Mouse (Mus musculus): Measurements from ENCODE around the gene Mien1.

The Mien1 gene

GRCm38 (mm10) chr11:98461109-98461720 is 22.4 kb upstream of the Mien1 start:
- in situ Hi-C loops (cut with MboI; ENCODE audit: unreplicated experiment in 2 of 2): loop anchor here (5.0 to 10.0 kb wide), 3 partner anchors 36 to 91 kb away; partner anchors contain the start of gene Zpbp2 (in 1 of the 2)

- in situ Hi-C loops (cut with MboI; ENCODE audit: unreplicated experiment in 2 of 2): loop anchor here (5.0 to 10.0 kb wide), 4 partner anchors 37 to 115 kb away; partner anchors contain the start of genes Zpbp2 (in 2 of the 2) and Ppp1r1b (in 1 of the 2)
Observed at GRCm38 (mm10) chr11:98459860-98460259, 21.1 kb upstream of the Mien1 start.

DNA sequence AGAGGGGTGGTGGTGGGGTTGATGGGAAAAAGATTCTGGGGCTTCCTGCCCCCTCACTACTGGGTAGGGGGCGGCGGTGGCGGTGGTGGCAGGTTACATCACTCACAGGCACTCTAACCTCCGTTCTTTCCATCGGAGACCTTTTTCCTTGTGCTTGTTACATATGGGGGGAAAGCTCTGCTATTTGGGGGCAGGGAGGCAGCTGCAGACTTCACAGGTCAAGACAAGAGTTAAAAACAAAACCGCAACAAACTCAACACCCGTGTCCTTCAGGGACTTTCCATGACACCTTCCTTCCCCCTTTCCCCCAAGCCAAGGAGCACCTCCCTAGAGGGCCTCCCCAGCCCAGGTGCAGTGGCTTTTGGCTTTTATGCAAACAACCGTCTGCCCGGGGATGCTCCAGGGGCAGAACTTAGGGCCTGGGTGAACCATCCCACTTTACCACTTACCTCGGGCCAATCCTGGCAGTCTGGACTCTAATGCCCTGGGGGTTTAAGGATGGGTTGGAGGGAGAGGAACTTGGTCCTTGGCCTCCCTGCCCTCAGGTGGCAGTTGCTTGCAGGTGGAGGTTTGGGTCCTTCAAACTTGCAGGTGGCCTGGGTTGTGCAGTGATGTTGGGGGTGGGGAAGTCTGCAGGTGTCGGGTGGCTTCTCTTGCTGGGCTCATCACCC is 20.4 kb upstream of the Mien1 start:
- in situ Hi-C loops (cut with MboI; ENCODE audit: unreplicated experiment in 2 of 2): loop anchor here in 1 of 2 experiments (5.0 to 10.0 kb wide), 2 partner anchors 93 to 114 kb away; partner anchors contain the start of genes Ppp1r1b and Zpbp2

- in situ Hi-C loops (cut with MboI; ENCODE audit: unreplicated experiment in 2 of 2): loop anchor here in 1 of 2 experiments (5.0 to 10.0 kb wide), 2 partner anchors 94 to 114 kb away; partner anchors contain the start of genes Ppp1r1b and Zpbp2
Observed at GRCm38 (mm10) chr11:98458121-98458990, 19.6 kb upstream of the Mien1 start.

DNA sequence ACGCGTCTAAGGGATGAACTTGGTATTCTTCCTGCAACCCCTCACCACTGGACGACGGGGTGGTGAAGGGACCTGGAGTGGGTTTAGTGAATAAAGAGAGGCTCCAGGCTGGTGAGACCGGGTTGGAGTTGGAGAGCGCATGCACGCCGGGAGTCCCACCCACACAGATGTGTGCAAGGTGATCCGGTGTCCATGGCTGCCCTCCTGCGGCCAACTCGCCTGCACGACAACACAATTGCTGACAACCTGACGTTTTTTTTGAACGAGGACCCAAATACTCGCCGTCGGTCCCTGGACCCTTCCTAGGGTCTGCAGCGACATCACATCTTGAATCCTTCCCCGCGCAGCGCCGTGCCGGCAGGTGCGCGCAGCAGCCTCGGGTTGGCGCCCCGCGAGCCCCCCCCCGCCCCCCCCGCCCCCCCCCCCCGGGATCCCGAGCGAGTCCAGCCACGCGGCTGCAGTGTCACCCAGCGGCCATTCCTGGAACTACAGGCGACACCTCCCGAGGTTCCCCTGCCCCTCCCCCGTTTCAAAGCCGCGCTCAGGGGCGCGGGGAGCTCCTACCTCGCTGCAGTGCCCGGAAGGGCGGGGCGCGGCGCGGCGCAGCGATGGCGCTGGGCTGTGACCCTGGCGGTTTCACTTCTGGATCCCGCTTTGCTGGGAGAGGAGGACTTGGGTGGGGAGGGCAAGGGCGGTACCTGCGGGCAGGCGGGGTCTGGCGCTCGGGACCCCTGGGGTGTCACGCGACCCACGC is 18.8 kb upstream of the Mien1 start:
- in situ Hi-C loops (cut with MboI; ENCODE audit: unreplicated experiment in 2 of 2): loop anchor here in 1 of 2 experiments (5.0 to 10.0 kb wide), 2 partner anchors 95 to 113 kb away; partner anchors contain the start of genes Ppp1r1b and Zpbp2

GRCm38 (mm10) chr11:98456945-98457344 is 18.2 kb upstream of the Mien1 start:
- in situ Hi-C loops (cut with MboI; ENCODE audit: unreplicated experiment in 2 of 2): loop anchor here in 1 of 2 experiments (5.0 to 10.0 kb wide), 2 partner anchors 95 to 112 kb away; partner anchors contain the start of genes Ppp1r1b and Zpbp2

GRCm38 (mm10) chr11:98456545-98456944 is 17.8 kb upstream of the Mien1 start:
- in situ Hi-C loops (cut with MboI; ENCODE audit: unreplicated experiment in 2 of 2): loop anchor here in 1 of 2 experiments (5.0 to 10.0 kb wide), 2 partner anchors 96 to 112 kb away; partner anchors contain the start of genes Ppp1r1b and Zpbp2

GRCm38 (mm10) chr11:98455484-98455883 is 16.7 kb upstream of the Mien1 start:
- in situ Hi-C loops (cut with MboI; ENCODE audit: unreplicated experiment in 2 of 2): loop anchor here in 1 of 2 experiments (5.0 to 10.0 kb wide), 2 partner anchors 97 to 111 kb away; partner anchors contain the start of genes Ppp1r1b and Zpbp2

DNA sequence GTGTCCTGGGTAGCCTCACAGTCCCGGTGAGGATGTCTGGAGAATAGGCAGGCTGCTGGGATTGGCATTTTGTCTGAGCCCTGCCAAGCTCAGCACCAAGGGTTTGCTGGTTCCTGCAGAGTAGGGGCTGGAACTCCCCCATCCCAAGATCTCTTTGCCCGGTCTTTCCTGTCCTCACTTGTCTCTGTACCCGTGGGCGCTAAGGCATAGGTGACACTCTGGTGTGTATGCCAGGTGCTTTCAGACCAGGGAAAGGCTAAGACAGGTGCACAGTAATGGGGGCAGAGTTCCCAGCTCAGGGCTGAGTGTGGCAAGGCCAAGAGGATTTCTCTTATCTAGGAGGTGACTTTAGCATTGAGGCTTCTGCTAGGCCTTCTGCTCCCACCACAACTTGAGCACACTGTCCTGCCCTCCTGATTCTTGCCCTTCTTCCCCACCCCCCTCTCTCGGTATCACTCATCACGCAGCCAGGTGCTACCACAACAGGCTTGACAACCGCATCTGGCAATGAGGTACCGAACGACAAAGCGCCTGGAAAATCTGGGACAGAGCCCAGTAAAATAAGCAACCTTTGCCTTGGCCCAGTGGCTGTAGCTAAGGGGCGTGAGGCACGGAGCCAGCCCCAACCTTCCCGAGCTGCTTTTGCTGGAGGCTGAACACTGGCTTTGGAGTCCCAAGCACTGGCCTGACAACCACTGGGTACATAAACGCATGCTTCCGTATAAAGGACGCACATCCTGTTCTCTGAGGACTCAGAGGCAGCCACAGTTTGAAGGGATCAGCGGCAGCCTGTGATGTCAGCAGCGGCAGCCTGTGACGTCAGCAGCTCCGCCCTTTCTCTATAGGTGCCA is 11.4 kb upstream of the Mien1 start:
- in situ Hi-C loops (cut with MboI; ENCODE audit: unreplicated experiment in 2 of 2): loop anchor here (5.0 to 10.0 kb wide), 5 partner anchors 105 to 185 kb away; partner anchors contain the start of genes Lrrc3c (in 2 of the 2) and Ppp1r1b (in 1 of the 2)

DNA sequence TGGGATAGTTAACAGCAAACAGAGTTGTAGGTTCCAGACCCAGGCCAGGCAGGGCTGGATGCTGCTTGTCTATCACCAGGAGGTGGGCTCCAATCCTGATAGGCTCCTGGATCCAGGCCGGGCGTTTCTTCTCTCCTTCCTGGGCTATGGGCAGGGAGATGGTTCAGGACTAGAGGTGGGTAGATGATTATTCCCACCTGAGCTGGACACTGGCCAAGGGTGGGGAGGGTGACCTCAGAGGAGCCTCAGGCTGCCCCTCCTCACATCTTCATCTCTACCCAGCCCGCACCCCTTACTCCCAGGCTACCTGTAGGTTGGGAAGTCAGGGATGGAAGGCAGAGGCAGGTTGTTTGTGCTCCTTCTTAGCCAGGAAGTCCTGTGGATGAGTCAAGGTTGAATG is 10.6 kb upstream of the Mien1 start:
- in situ Hi-C loops (cut with MboI; ENCODE audit: unreplicated experiment in 2 of 2): loop anchor here in 1 of 2 experiments (5.0 to 10.0 kb wide), 3 partner anchors 107 to 185 kb away; partner anchors contain the start of gene Lrrc3c

GRCm38 (mm10) chr11:98448191-98448790 is 9.5 kb upstream of the Mien1 start:
- in situ Hi-C loops (cut with MboI; ENCODE audit: unreplicated experiment in 2 of 2): loop anchor here in 1 of 2 experiments (5.0 to 10.0 kb wide), 3 partner anchors 106 to 183 kb away; partner anchors contain the start of gene Lrrc3c

- in situ Hi-C loops (cut with MboI; ENCODE audit: unreplicated experiment in 2 of 2): loop anchor here in 1 of 2 experiments (5.0 to 10.0 kb wide), 3 partner anchors 105 to 183 kb away; partner anchors contain the start of gene Lrrc3c
Observed at GRCm38 (mm10) chr11:98447475-98447834, 8.7 kb upstream of the Mien1 start.

- in situ Hi-C loops (cut with MboI; ENCODE audit: unreplicated experiment in 2 of 2): loop anchor here in 1 of 2 experiments (5.0 to 10.0 kb wide), 3 partner anchors 105 to 182 kb away; partner anchors contain the start of gene Lrrc3c
Observed at GRCm38 (mm10) chr11:98446562-98447474, 8.0 kb upstream of the Mien1 start.

DNA sequence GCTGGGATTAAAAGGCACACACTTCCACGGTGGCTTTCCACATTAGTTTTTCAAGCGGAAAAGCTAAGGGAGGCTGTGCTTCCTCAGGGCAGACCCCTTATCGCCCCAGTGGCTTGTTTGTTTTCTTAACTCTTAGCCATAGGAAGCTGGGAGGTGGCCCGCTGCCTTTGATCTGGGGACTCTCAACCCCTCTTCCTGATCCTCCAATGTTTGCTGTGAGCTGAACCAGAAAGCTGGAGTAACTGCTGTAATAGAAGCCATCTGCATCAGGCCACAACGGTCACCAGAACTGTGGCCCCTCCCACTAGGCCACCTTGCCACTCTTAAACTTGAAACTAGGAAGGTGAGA is 7.4 kb upstream of the Mien1 start, which contains the start of gene Grb7:
Grb7 (plus strand) TSS at position 182 of the 349 bp plus-strand sequence.
- in situ Hi-C loops (cut with MboI; ENCODE audit: unreplicated experiment in 2 of 2): loop anchor here in 1 of 2 experiments (5.0 to 10.0 kb wide), 3 partner anchors 104 to 181 kb away; partner anchors contain the start of gene Lrrc3c

- in situ Hi-C loops (cut with MboI; ENCODE audit: unreplicated experiment in 2 of 2): loop anchor here in 1 of 2 experiments (5.0 to 10.0 kb wide), 3 partner anchors 103 to 181 kb away; partner anchors contain the start of gene Lrrc3c
Observed at GRCm38 (mm10) chr11:98445679-98446078, 6.9 kb upstream of the Mien1 start.

DNA sequence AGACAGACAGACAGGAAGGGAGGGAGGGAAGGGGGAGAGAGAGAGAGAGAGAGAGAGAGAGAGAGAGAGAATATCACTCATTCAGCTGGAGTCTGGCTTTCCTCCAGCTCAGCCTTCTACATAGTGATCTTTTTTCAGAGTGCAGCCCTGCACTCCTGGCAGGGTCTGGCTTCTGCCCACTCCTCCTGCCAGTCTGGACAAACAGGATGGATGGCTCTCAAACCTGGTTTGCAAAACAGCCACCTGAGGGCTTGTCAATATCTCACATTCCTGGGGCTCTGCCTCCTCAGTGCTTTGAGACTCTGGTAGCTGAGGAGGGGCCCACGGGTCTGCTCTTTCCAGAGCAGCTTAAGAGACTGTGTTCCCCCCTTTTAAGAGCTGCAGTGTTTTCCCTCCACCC is 6.4 kb upstream of the Mien1 start:
- in situ Hi-C loops (cut with MboI; ENCODE audit: unreplicated experiment in 2 of 2): loop anchor here in 1 of 2 experiments (5.0 to 10.0 kb wide), 3 partner anchors 103 to 180 kb away; partner anchors contain the start of gene Lrrc3c

Data from v-Abl transformed pro-B cells (cell line).